Comparison of ENCODE assay signal across 8 mouse cellular contexts in the genomic region with DNA sequence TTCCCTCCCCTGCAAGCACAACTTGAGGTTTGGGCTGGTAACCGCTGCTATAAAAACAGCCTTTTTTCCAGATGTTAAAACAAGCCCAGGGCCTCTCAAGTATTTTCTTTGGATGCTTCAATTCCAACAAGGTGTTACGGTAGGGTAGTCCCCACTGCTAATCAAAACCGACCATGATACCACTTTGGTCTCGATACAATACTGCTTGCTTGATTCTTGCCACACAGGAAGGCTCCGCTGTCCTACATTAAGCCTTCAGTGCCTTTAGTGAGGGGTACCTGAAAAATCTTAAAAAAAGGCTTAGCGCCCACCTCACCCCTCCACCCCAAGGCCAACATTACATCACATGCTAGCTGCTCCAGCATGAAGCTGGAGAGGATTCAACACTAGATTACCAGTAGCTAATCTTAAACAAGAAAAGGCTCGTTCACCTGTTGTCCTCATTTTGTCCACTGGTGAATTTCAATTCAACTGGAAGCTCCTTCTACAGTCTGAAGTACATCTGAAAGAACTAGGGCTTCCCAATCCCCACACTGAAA. TPM values are rescaled to one million over a fixed set of nuclear protein-coding genes. Genes with fewer than 3 reads are reported as not detected.
DNase-seq lines count a peak whose midpoint lies in the region; ATAC-seq and TF ChIP-seq lines count a peak whose summit lies in the region.

No protein-coding gene starts in this region.

- WGBS in liver, adult 2 months: 51% methylated on average over 7 of the region's 7 CpGs
- 73% methylated on average over 7 of the region's 7 CpGs for WGBS in embryonic facial prominence, embryonic 11.5 days
- WGBS in hindbrain, embryonic 16.5 days: 47% methylated on average over 7 of the region's 7 CpGs

- peaks cover 39% of the 10 kb centered on the region for H3K36me3 ChIP-seq in liver, adult 2 months (ENCODE audit: control insufficient read depth, insufficient read depth, low read length)
- H3K36me3 ChIP-seq in embryonic facial prominence, embryonic 11.5 days (replicated peaks; ENCODE audit: control insufficient read depth, insufficient read depth, low read depth, low read length): peaks cover 25% of the 10 kb centered on the region
- H3K36me3 ChIP-seq in hindbrain, embryonic 16.5 days (ENCODE audit: control insufficient read depth, insufficient read depth, low read length): peaks cover 22% of the 10 kb centered on the region
- peaks cover 52% of the 10 kb centered on the region for H3K36me3 ChIP-seq in myocyte (ENCODE audit: control insufficient read depth, insufficient read depth)

- no peaks in the 10 kb centered on the region for H3K27me3 ChIP-seq in liver, adult 2 months (ENCODE audit: control insufficient read depth, insufficient read depth, low read length)
- no peaks in the 10 kb centered on the region for H3K27me3 ChIP-seq in embryonic facial prominence, embryonic 11.5 days (ENCODE audit: control insufficient read depth, insufficient read depth, low read length)
- no peaks in the 10 kb centered on the region for H3K27me3 ChIP-seq in hindbrain, embryonic 16.5 days (replicated peaks; ENCODE audit: control insufficient read depth, insufficient read depth, low read length)
- H3K27me3 ChIP-seq in myocyte (ENCODE audit: control insufficient read depth, insufficient read depth, insufficient read length): no peaks in the 10 kb centered on the region

- peak; percentile 31 for DNase-seq in liver, adult 2 months (ENCODE audit: extremely low read depth, low read depth, low spot score)
- DNase-seq in liver: no peak
- DNase-seq in embryonic facial prominence, embryonic 11.5 days (ENCODE audit: low spot score): no peak
- DNase-seq in cerebellum, adult 9-10 months: no peak
- DNase-seq in adrenal gland, postnatal 10 days: no peak
- DNase-seq in c-Kit-positive CD71-positive TER-119-positive erythroid progenitor cells, embryonic 14.5 days (ENCODE audit: low spot score): no peak

- H3K4me1 ChIP-seq in liver, adult 2 months (ENCODE audit: control insufficient read depth, insufficient read depth, low read length): peaks cover 9% of the 10 kb centered on the region; the same call in 1 of the 2 replicates
- peaks cover 7% of the 10 kb centered on the region for H3K4me1 ChIP-seq in embryonic facial prominence, embryonic 11.5 days (ENCODE audit: control insufficient read depth, insufficient read depth, low read length)
- H3K4me1 ChIP-seq in hindbrain, embryonic 16.5 days (ENCODE audit: control insufficient read depth, insufficient read depth, low read depth, low read length): peaks cover 36% of the 10 kb centered on the region

- H3K27ac ChIP-seq in liver, adult 2 months (replicated peaks; ENCODE audit: insufficient read depth, low read depth, low read length): no peak overlapping the region
- H3K27ac ChIP-seq in embryonic facial prominence, embryonic 11.5 days (replicated peaks; ENCODE audit: low read depth, low read length): no peak overlapping the region
- H3K27ac ChIP-seq in hindbrain, embryonic 16.5 days (ENCODE audit: low read depth, low read length): peak overlapping the region; percentile 4; the same call in 1 of the 2 replicates

- TF ChIP-seq POLR2A in liver, adult 2 months (IDR thresholded peaks at IDR 0.05; ENCODE audit: extremely low read depth, insufficient read depth, low read length): no peak
- TF ChIP-seq POLR2A in myocyte (IDR thresholded peaks at IDR 0.05; ENCODE audit: insufficient read length, low read depth): peak; percentile 48

- no peak overlapping the region for H3K4me3 ChIP-seq in liver, adult 2 months (ENCODE audit: insufficient read depth, low read depth, low read length)
- peak overlapping the region; percentile 96 for H3K4me3 ChIP-seq in embryonic facial prominence, embryonic 11.5 days (ENCODE audit: low read depth, low read length)
- H3K4me3 ChIP-seq in hindbrain, embryonic 16.5 days (ENCODE audit: low read length): peak overlapping the region; percentile 97
- H3K4me3 ChIP-seq in myocyte: peak overlapping the region; percentile 100

- peaks cover 8% of the 10 kb centered on the region; the same call in 1 of the 2 replicates for H3K79me2 ChIP-seq in liver, adult 2 months (ENCODE audit: control insufficient read depth, insufficient read depth, low read length)
- peaks cover 67% of the 10 kb centered on the region for H3K79me2 ChIP-seq in myocyte (ENCODE audit: control insufficient read depth, insufficient read depth)

- no peaks in the 10 kb centered on the region for H3K9me3 ChIP-seq in embryonic facial prominence, embryonic 11.5 days (replicated peaks; ENCODE audit: control insufficient read depth, low read length)
- H3K9me3 ChIP-seq in hindbrain, embryonic 16.5 days (ENCODE audit: control insufficient read depth, low read length): no peaks in the 10 kb centered on the region

- H3K4me2 ChIP-seq in embryonic facial prominence, embryonic 11.5 days (ENCODE audit: low read depth, low read length): peak overlapping the region; percentile 86
- H3K4me2 ChIP-seq in hindbrain, embryonic 16.5 days (ENCODE audit: low read length): peak overlapping the region; percentile 98
- H3K4me2 ChIP-seq in myocyte (ENCODE audit: low read depth): peak overlapping the region; percentile 96

- H3ac ChIP-seq in myocyte (ENCODE audit: control insufficient read depth, insufficient read length): no peak overlapping the region

- ATAC-seq in embryonic facial prominence, embryonic 11.5 days (replicated peaks; ENCODE audit: insufficient number of reproducible peaks, low FRiP score, low TSS enrichment, low read depth): no peak
- no peak for ATAC-seq in hindbrain, embryonic 16.5 days

- H3K9ac ChIP-seq in liver, adult 2 months (ENCODE audit: low read depth, low read length): peak overlapping the region; percentile 26; the same call in 1 of the 2 replicates
- peak overlapping the region; percentile 53 for H3K9ac ChIP-seq in embryonic facial prominence, embryonic 11.5 days (replicated peaks; ENCODE audit: low read length)
- H3K9ac ChIP-seq in hindbrain, embryonic 16.5 days (ENCODE audit: low read depth, low read length): peak overlapping the region; percentile 68

- no peak for TF ChIP-seq CTCF in liver, adult 2 months (IDR thresholded peaks at IDR 0.05; ENCODE audit: low read depth, low read length)

TF ChIP-seq in myocyte, 11 proteins besides CTCF, POLR2A, EP300 and RAD21:
- TF ChIP-seq MYOD1 (IDR thresholded peaks at IDR 0.05; ENCODE audit: control insufficient read depth in 1 of 3, insufficient read length in 2 of 3, low read depth in 2 of 3) (no peak), POLR2AphosphoS2 (IDR thresholded peaks at IDR 0.05; ENCODE audit: insufficient read length, low read depth) (peak; percentile 63)

RNA-seq across cellular contexts. Expression of gene Scyl1, which starts 25.4 kb away (rescaled TPM):
- 28.9 and 35.9 TPM in 2 replicates for total RNA-seq in liver, adult 2 months (2014; rRNA removed)
- polyA plus RNA-seq in liver, adult 2 months (2012; rRNA removed): 40.9 and 46.6 TPM in 2 replicates
- 53.9 and 55.0 TPM in 2 replicates for polyA plus RNA-seq in embryonic facial prominence, embryonic 11.5 days (2014; fragmentation: Nextera tagmentation; extraction: Ambion mirVana)
- 83.2 and 93.9 TPM in 2 replicates for polyA plus RNA-seq in hindbrain, embryonic 16.5 days (2015; fragmentation: Nextera tagmentation; extraction: Ambion mirVana)
- 73.5 TPM for polyA plus RNA-seq in myocyte (2012; fragmentation: generic; extraction: Trizol)
- total RNA-seq in adrenal gland, postnatal 10 days (2021): 10 to 100 TPM; 86.7 to 96.5 TPM

RNA-seq across cellular contexts. Expression of gene Ltbp3, which starts 55.9 kb away (rescaled TPM):
- total RNA-seq in liver, adult 2 months (2014; rRNA removed): 1.2 and 2.1 TPM in 2 replicates
- polyA plus RNA-seq in liver, adult 2 months (2012; rRNA removed): 3.4 and 3.6 TPM in 2 replicates
- polyA plus RNA-seq in embryonic facial prominence, embryonic 11.5 days (2014; fragmentation: Nextera tagmentation; extraction: Ambion mirVana): 5.9 and 9.5 TPM in 2 replicates
- 11.6 and 15.4 TPM in 2 replicates for polyA plus RNA-seq in hindbrain, embryonic 16.5 days (2015; fragmentation: Nextera tagmentation; extraction: Ambion mirVana)
- polyA plus RNA-seq in myocyte (2012; fragmentation: generic; extraction: Trizol): 100 TPM
- total RNA-seq in adrenal gland, postnatal 10 days (2021): 100 to 1,000 TPM; 185 to 250 TPM
